Mouse (Mus musculus) MEL (cell line): ENCODE data around the gene Zfp386. TPM values are rescaled to one million over a fixed set of nuclear protein-coding genes. Genes with fewer than 3 reads are reported as not detected.

Source experiments
- DNase-seq: peaks from one replicate; pipeline ENCODE4 v3.0.0; 2011; ENCODE audit warnings: low read depth, low spot score
- H3K27ac ChIP-seq: 2 replicates; pipeline ENCODE4 v1.5.1; 2012; ENCODE audit warnings: low read depth, mild to moderate bottlenecking, control low read depth, low read length, moderate library complexity; ENCODE audit not compliant: control insufficient read depth
- H3K27me3 ChIP-seq, 2 experiments: fragments of 150-350 bp in 1 of 2; sonication (generic) in 1 of 2; 2 replicates each; pipeline ENCODE4 v1.6.1; 2012; ENCODE audit warnings: low read length in 2 of 2, mild to moderate bottlenecking in 2 of 2, improper control_type of control experiment in 1 of 2, moderate library complexity in 1 of 2; ENCODE audit not compliant: insufficient read depth in 2 of 2, control insufficient read depth in 1 of 2
- H3K36me3 ChIP-seq, 2 experiments: 2 replicates each; pipeline ENCODE4 v1.6.1; 2012 to 2014; ENCODE audit warnings: low read length in 2 of 2, improper control_type of control experiment in 1 of 2, inconsistent platforms in 1 of 2, mild to moderate bottlenecking in 1 of 2; ENCODE audit not compliant: insufficient read depth in 2 of 2, control insufficient read depth in 1 of 2
- H3K4me1 ChIP-seq, 2 experiments: fragments of 150-350 bp in 1 of 2; sonication (generic) in 1 of 2; 2 replicates each; pipeline ENCODE4 v1.6.1; 2012; ENCODE audit warnings: low read length in 2 of 2, improper control_type of control experiment in 1 of 2, mild to moderate bottlenecking in 1 of 2; ENCODE audit not compliant: insufficient read depth in 2 of 2, control insufficient read depth in 1 of 2
- H3K4me3 ChIP-seq, 2 experiments: fragments of 150-350 bp in 1 of 2; sonication (generic) in 1 of 2; 2 replicates each; pipeline ENCODE4 v1.5.1; 2012; ENCODE audit warnings: low read depth in 2 of 2, low read length in 2 of 2, mild to moderate bottlenecking in 2 of 2, moderate library complexity in 2 of 2, control low read depth in 1 of 2, improper control_type of control experiment in 1 of 2; ENCODE audit not compliant: control insufficient read depth in 1 of 2, insufficient read depth in 1 of 2
- H3K79me2 ChIP-seq: 2 replicates; pipeline ENCODE4 v1.6.1; 2012; ENCODE audit warnings: mild to moderate bottlenecking, low read length, moderate library complexity; ENCODE audit not compliant: control insufficient read depth, poor library complexity, insufficient read depth
- H3K9ac ChIP-seq: 2 replicates; pipeline ENCODE4 v1.6.1; 2012; ENCODE audit warnings: low read depth, mild to moderate bottlenecking, control low read depth, low read length, moderate library complexity; ENCODE audit not compliant: control insufficient read depth, poor library complexity, severe bottlenecking
- H3K9me3 ChIP-seq: fragments of 150-350 bp; sonication (generic); replicated peaks from 2 replicates; pipeline ENCODE4 v1.6.1; 2012; ENCODE audit warnings: mild to moderate bottlenecking, low read length, improper control_type of control experiment, moderate library complexity; ENCODE audit not compliant: insufficient read depth
- CTCF ChIP-seq, 3 experiments: IDR thresholded peaks in 2 of 3; conservative IDR thresholded peaks in 1 of 3; 2 replicates each; pipeline ENCODE4 v1.5.1; 2011 to 2012; ENCODE audit warnings: low read length in 3 of 3, low read depth in 2 of 3, mild to moderate bottlenecking in 2 of 3, improper control_type of control experiment in 1 of 3, inconsistent platforms in 1 of 3, mixed read lengths in 1 of 3, moderate library complexity in 1 of 3; ENCODE audit not compliant: control insufficient read depth in 1 of 3, insufficient read depth in 1 of 3, poor library complexity in 1 of 3, severe bottlenecking in 1 of 3
- E2F4 ChIP-seq: IDR thresholded peaks from 2 replicates; pipeline ENCODE4 v1.6.1; 2011; ENCODE audit warnings: low read depth, low read length, improper control_type of control experiment, borderline replicate concordance
- ELF1 ChIP-seq: IDR thresholded peaks from 2 replicates; pipeline ENCODE4 v1.6.1; 2014; ENCODE audit warnings: low read depth, mild to moderate bottlenecking, inconsistent platforms, low read length, improper control_type of control experiment, moderate library complexity
- EP300 ChIP-seq, 2 experiments: IDR thresholded peaks; 2 replicates each; pipeline ENCODE4 v1.6.1; 2011; ENCODE audit warnings: improper control_type of control experiment in 2 of 2, low read length in 2 of 2, low read depth in 1 of 2, mild to moderate bottlenecking in 1 of 2
- GABPA ChIP-seq: IDR thresholded peaks from 2 replicates; pipeline ENCODE4 v1.6.1; 2012; ENCODE audit warnings: low read depth, mild to moderate bottlenecking, inconsistent platforms, low read length, improper control_type of control experiment, moderate library complexity
- MAFK ChIP-seq: IDR thresholded peaks from 2 replicates; pipeline ENCODE4 v1.6.1; 2011; ENCODE audit warnings: low read depth, mild to moderate bottlenecking, low read length, improper control_type of control experiment, borderline replicate concordance
- MEF2A ChIP-seq: IDR thresholded peaks from 2 replicates; pipeline ENCODE4 v1.6.1; 2014; ENCODE audit warnings: low read depth, mild to moderate bottlenecking, inconsistent platforms, low read length, improper control_type of control experiment; ENCODE audit not compliant: poor library complexity, insufficient replicate concordance, severe bottlenecking; ENCODE audit errors: extremely low read depth
- MYB ChIP-seq: IDR thresholded peaks from 2 replicates; pipeline ENCODE4 v1.6.1; 2011; ENCODE audit warnings: mild to moderate bottlenecking, low read depth, low read length, improper control_type of control experiment
- MYC ChIP-seq: IDR thresholded peaks from 2 replicates; pipeline ENCODE4 v1.6.1; 2011; ENCODE audit warnings: low read depth, mild to moderate bottlenecking, low read length, improper control_type of control experiment, moderate library complexity
- POLR2AphosphoS2 ChIP-seq: IDR thresholded peaks from 2 replicates; pipeline ENCODE4 v1.6.1; 2011; ENCODE audit warnings: low read length, improper control_type of control experiment
- POLR2AphosphoS5 ChIP-seq: IDR thresholded peaks from 2 replicates; pipeline ENCODE4 v1.6.1; 2012; ENCODE audit warnings: low read depth, borderline replicate concordance, mild to moderate bottlenecking, inconsistent platforms, low read length, moderate library complexity, mixed read lengths
- RAD21 ChIP-seq: IDR thresholded peaks from 2 replicates; pipeline ENCODE4 v1.6.1; 2011; ENCODE audit warnings: mild to moderate bottlenecking, low read depth, low read length, improper control_type of control experiment
- SIN3A ChIP-seq: IDR thresholded peaks from 2 replicates; pipeline ENCODE4 v1.6.1; 2012; ENCODE audit warnings: low read length, improper control_type of control experiment, inconsistent platforms
- SMC3 ChIP-seq: IDR thresholded peaks from 2 replicates; pipeline ENCODE4 v1.6.1; 2011; ENCODE audit warnings: low read depth, low read length, improper control_type of control experiment
- TBP ChIP-seq: IDR thresholded peaks from 2 replicates; pipeline ENCODE4 v1.8.0; 2011; ENCODE audit warnings: low read depth, low read length, improper control_type of control experiment
- USF2 ChIP-seq, 2 experiments: IDR thresholded peaks; 2 replicates each; pipeline ENCODE4 v1.6.1; 2011 to 2012; ENCODE audit warnings: improper control_type of control experiment in 2 of 2, low read length in 2 of 2, borderline replicate concordance in 1 of 2, inconsistent platforms in 1 of 2, low read depth in 1 of 2, mild to moderate bottlenecking in 1 of 2; ENCODE audit not compliant: insufficient read depth in 1 of 2
- ZC3H11A ChIP-seq: IDR thresholded peaks from 2 replicates; pipeline ENCODE4 v1.6.1; 2012; ENCODE audit warnings: low read depth, mild to moderate bottlenecking, inconsistent platforms, low read length, improper control_type of control experiment
- polyA plus RNA-seq, 2 experiments: library from polyadenylated mRNA; stranded (reverse) in 1 of 2; unstranded in 1 of 2; fragments of >175 nt in 1 of 2; fragments of >200 nt in 1 of 2; gene quantifications; 2 replicates each; pipeline versions ENCODE4 v1.2.1 to v1.2.4; 2012; ENCODE audit warnings: low replicate concordance in 2 of 2, low read depth in 1 of 2; ENCODE audit not compliant: insufficient read length in 2 of 2, insufficient read depth in 1 of 2, missing spikeins in 1 of 2
- total RNA-seq: library from RNA; depleted of rRNA; stranded (reverse); fragments of 300-350 nt; gene quantifications from 2 replicates; pipeline ENCODE4 v1.2.3, GENCODE M21; 2012

The Zfp386 gene
- total and polyA plus RNA-seq, 3 experiments, result 28.8 to 37.1 TPM; not detected in 1

- no peak overlapping the region for H3K9ac ChIP-seq
- H3K9me3 ChIP-seq, result no peaks in the 10 kb centered on the region
- DNase-seq, result no peak
- no peak overlapping the region for H3K4me3 ChIP-seq
- no peak overlapping the region for H3K27ac ChIP-seq
- H3K4me1 ChIP-seq, result no peaks in the 10 kb centered on the region
- no peak for TF ChIP-seq MEF2A
- TF ChIP-seq POLR2AphosphoS2, result peak; percentile 47; the same call in 1 of the 2 replicates
- no peaks in the 10 kb centered on the region for H3K27me3 ChIP-seq
- no peaks in the 10 kb centered on the region for H3K79me2 ChIP-seq
- peaks cover 0 to 21% of the 10 kb centered on the region in 2 experiments; a peak in 2 of 4 replicates for H3K36me3 ChIP-seq
Measured at GRCm38 (mm10) chr12:116063020-116063419, 15.5 kb downstream of the Zfp386 start.

GRCm38 (mm10) chr12:116071023-116071422 lies 23.5 kb downstream of the Zfp386 start:
- no peaks in the 10 kb centered on the region for H3K79me2 ChIP-seq
- no peak overlapping the region for H3K27ac ChIP-seq
- no peak for DNase-seq
- H3K4me3 ChIP-seq, result no peak overlapping the region
- H3K36me3 ChIP-seq, result no peaks in the 10 kb centered on the region
- no peaks in the 10 kb centered on the region for H3K4me1 ChIP-seq
- no peaks in the 10 kb centered on the region for H3K27me3 ChIP-seq
- TF ChIP-seq POLR2AphosphoS5 (no peak), SIN3A (no peak), ZC3H11A (0 out of 2 replicates have a peak, but pooled peaks have one; percentile 33), TBP (no peak), CTCF (IDR thresholded peaks at IDR 0.05 in 2 of 3, conservative IDR thresholded peaks at IDR 0.05 in 1 of 3; ENCODE audit: control insufficient read depth in 1 of 3, insufficient read depth in 1 of 3, low read depth in 2 of 3, low read length in 3 of 3, poor library complexity in 1 of 3, severe bottlenecking in 1 of 3) (peak; percentile 36 to 68 (median 65)), MEF2A (no peak), GABPA (no peak), ELF1 (no peak), RAD21 (peak; percentile 77), EP300 (IDR thresholded peaks at IDR 0.05; ENCODE audit: low read depth in 1 of 2, low read length in 2 of 2) (no peak), USF2 (IDR thresholded peaks at IDR 0.05; ENCODE audit: borderline replicate concordance in 1 of 2, insufficient read depth in 1 of 2, low read depth in 1 of 2, low read length in 2 of 2) (no peak), SMC3 (peak; percentile 60), MYB (no peak), MAFK (no peak), MYC (no peak), E2F4 (no peak)
- no peaks in the 10 kb centered on the region for H3K9me3 ChIP-seq
- H3K9ac ChIP-seq, result no peak overlapping the region
